Mouse (Mus musculus) MEL (cell line): ENCODE data around the gene Gm37240. TPM values are rescaled to one million over a fixed set of nuclear protein-coding genes. Genes with fewer than 3 reads are reported as not detected.

Experiments used
- DNase-seq: peaks from one replicate; pipeline ENCODE4 v3.0.0; 2011; ENCODE audit warnings: low read depth, low spot score
- H3K27ac ChIP-seq: 2 replicates; pipeline ENCODE4 v1.5.1; 2012; ENCODE audit warnings: low read depth, mild to moderate bottlenecking, control low read depth, low read length, moderate library complexity; ENCODE audit not compliant: control insufficient read depth
- H3K27me3 ChIP-seq, 2 experiments: fragments of 150-350 bp in 1 of 2; sonication (generic) in 1 of 2; 2 replicates each; pipeline ENCODE4 v1.6.1; 2012; ENCODE audit warnings: low read length in 2 of 2, mild to moderate bottlenecking in 2 of 2, improper control_type of control experiment in 1 of 2, moderate library complexity in 1 of 2; ENCODE audit not compliant: insufficient read depth in 2 of 2, control insufficient read depth in 1 of 2
- H3K36me3 ChIP-seq, 2 experiments: 2 replicates each; pipeline ENCODE4 v1.6.1; 2012 to 2014; ENCODE audit warnings: low read length in 2 of 2, improper control_type of control experiment in 1 of 2, inconsistent platforms in 1 of 2, mild to moderate bottlenecking in 1 of 2; ENCODE audit not compliant: insufficient read depth in 2 of 2, control insufficient read depth in 1 of 2
- H3K4me1 ChIP-seq, 2 experiments: fragments of 150-350 bp in 1 of 2; sonication (generic) in 1 of 2; 2 replicates each; pipeline ENCODE4 v1.6.1; 2012; ENCODE audit warnings: low read length in 2 of 2, improper control_type of control experiment in 1 of 2, mild to moderate bottlenecking in 1 of 2; ENCODE audit not compliant: insufficient read depth in 2 of 2, control insufficient read depth in 1 of 2
- H3K4me3 ChIP-seq, 2 experiments: fragments of 150-350 bp in 1 of 2; sonication (generic) in 1 of 2; 2 replicates each; pipeline ENCODE4 v1.5.1; 2012; ENCODE audit warnings: low read depth in 2 of 2, low read length in 2 of 2, mild to moderate bottlenecking in 2 of 2, moderate library complexity in 2 of 2, control low read depth in 1 of 2, improper control_type of control experiment in 1 of 2; ENCODE audit not compliant: control insufficient read depth in 1 of 2, insufficient read depth in 1 of 2
- H3K79me2 ChIP-seq: 2 replicates; pipeline ENCODE4 v1.6.1; 2012; ENCODE audit warnings: mild to moderate bottlenecking, low read length, moderate library complexity; ENCODE audit not compliant: control insufficient read depth, poor library complexity, insufficient read depth
- H3K9ac ChIP-seq: 2 replicates; pipeline ENCODE4 v1.6.1; 2012; ENCODE audit warnings: low read depth, mild to moderate bottlenecking, control low read depth, low read length, moderate library complexity; ENCODE audit not compliant: control insufficient read depth, poor library complexity, severe bottlenecking
- H3K9me3 ChIP-seq: fragments of 150-350 bp; sonication (generic); replicated peaks from 2 replicates; pipeline ENCODE4 v1.6.1; 2012; ENCODE audit warnings: mild to moderate bottlenecking, low read length, improper control_type of control experiment, moderate library complexity; ENCODE audit not compliant: insufficient read depth
- CHD1 ChIP-seq: IDR thresholded peaks from 2 replicates; pipeline ENCODE4 v1.6.1; 2012; ENCODE audit warnings: low read depth, mild to moderate bottlenecking, inconsistent platforms, low read length, improper control_type of control experiment
- CHD2 ChIP-seq: IDR thresholded peaks from 2 replicates; pipeline ENCODE4 v1.6.1; 2011; ENCODE audit warnings: low read length, improper control_type of control experiment
- CTCF ChIP-seq, 3 experiments: IDR thresholded peaks in 2 of 3; conservative IDR thresholded peaks in 1 of 3; 2 replicates each; pipeline ENCODE4 v1.5.1; 2011 to 2012; ENCODE audit warnings: low read length in 3 of 3, low read depth in 2 of 3, mild to moderate bottlenecking in 2 of 3, improper control_type of control experiment in 1 of 3, inconsistent platforms in 1 of 3, mixed read lengths in 1 of 3, moderate library complexity in 1 of 3; ENCODE audit not compliant: control insufficient read depth in 1 of 3, insufficient read depth in 1 of 3, poor library complexity in 1 of 3, severe bottlenecking in 1 of 3
- EP300 ChIP-seq, 2 experiments: IDR thresholded peaks; 2 replicates each; pipeline ENCODE4 v1.6.1; 2011; ENCODE audit warnings: improper control_type of control experiment in 2 of 2, low read length in 2 of 2, low read depth in 1 of 2, mild to moderate bottlenecking in 1 of 2
- ETS1 ChIP-seq: IDR thresholded peaks from 2 replicates; pipeline ENCODE4 v1.6.1; 2012; ENCODE audit warnings: low read depth, mild to moderate bottlenecking, inconsistent platforms, low read length, improper control_type of control experiment, moderate library complexity
- GABPA ChIP-seq: IDR thresholded peaks from 2 replicates; pipeline ENCODE4 v1.6.1; 2012; ENCODE audit warnings: low read depth, mild to moderate bottlenecking, inconsistent platforms, low read length, improper control_type of control experiment, moderate library complexity
- HCFC1 ChIP-seq: IDR thresholded peaks from 2 replicates; pipeline ENCODE4 v1.6.1; 2012; ENCODE audit warnings: low read depth, mild to moderate bottlenecking, inconsistent platforms, low read length, improper control_type of control experiment, moderate library complexity
- KAT2A ChIP-seq: conservative IDR thresholded peaks from 2 replicates; pipeline ENCODE4 v1.6.1; 2012; ENCODE audit warnings: low read depth, low read length, improper control_type of control experiment, inconsistent platforms
- MAFK ChIP-seq: IDR thresholded peaks from 2 replicates; pipeline ENCODE4 v1.6.1; 2011; ENCODE audit warnings: low read depth, mild to moderate bottlenecking, low read length, improper control_type of control experiment, borderline replicate concordance
- MAX ChIP-seq: IDR thresholded peaks from 2 replicates; pipeline ENCODE4 v1.6.1; 2011; ENCODE audit warnings: low read length, improper control_type of control experiment
- MYB ChIP-seq: IDR thresholded peaks from 2 replicates; pipeline ENCODE4 v1.6.1; 2011; ENCODE audit warnings: mild to moderate bottlenecking, low read depth, low read length, improper control_type of control experiment
- MYC ChIP-seq: IDR thresholded peaks from 2 replicates; pipeline ENCODE4 v1.6.1; 2011; ENCODE audit warnings: low read depth, mild to moderate bottlenecking, low read length, improper control_type of control experiment, moderate library complexity
- POLR2A ChIP-seq, 2 experiments: IDR thresholded peaks; 2 replicates each; pipeline ENCODE4 v1.6.1; 2011 to 2012; ENCODE audit warnings: low read length in 2 of 2, mild to moderate bottlenecking in 2 of 2, control low read depth in 1 of 2, improper control_type of control experiment in 1 of 2, low read depth in 1 of 2, moderate library complexity in 1 of 2; ENCODE audit not compliant: control insufficient read depth in 1 of 2, insufficient read depth in 1 of 2, poor library complexity in 1 of 2
- POLR2AphosphoS2 ChIP-seq: IDR thresholded peaks from 2 replicates; pipeline ENCODE4 v1.6.1; 2011; ENCODE audit warnings: low read length, improper control_type of control experiment
- RCOR1 ChIP-seq: IDR thresholded peaks from 2 replicates; pipeline ENCODE4 v1.6.1; 2012; ENCODE audit warnings: low read depth, mild to moderate bottlenecking, inconsistent platforms, low read length, improper control_type of control experiment
- SMC3 ChIP-seq: IDR thresholded peaks from 2 replicates; pipeline ENCODE4 v1.6.1; 2011; ENCODE audit warnings: low read depth, low read length, improper control_type of control experiment
- TCF12 ChIP-seq: IDR thresholded peaks from 2 replicates; pipeline ENCODE4 v1.6.1; 2014; ENCODE audit warnings: low read depth, mild to moderate bottlenecking, inconsistent platforms, low read length, improper control_type of control experiment, moderate library complexity
- ZKSCAN1 ChIP-seq: IDR thresholded peaks from 2 replicates; pipeline ENCODE4 v1.6.1; 2012; ENCODE audit warnings: low read depth, mild to moderate bottlenecking, inconsistent platforms, low read length, improper control_type of control experiment, moderate library complexity
- ZNF384 ChIP-seq: IDR thresholded peaks from 2 replicates; pipeline ENCODE4 v1.6.1; 2012; ENCODE audit warnings: low read depth, mild to moderate bottlenecking, inconsistent platforms, low read length, improper control_type of control experiment
- polyA plus RNA-seq, 2 experiments: library from polyadenylated mRNA; stranded (reverse) in 1 of 2; unstranded in 1 of 2; fragments of >175 nt in 1 of 2; fragments of >200 nt in 1 of 2; gene quantifications; 2 replicates each; pipeline versions ENCODE4 v1.2.1 to v1.2.4; 2012; ENCODE audit warnings: low replicate concordance in 2 of 2, low read depth in 1 of 2; ENCODE audit not compliant: insufficient read length in 2 of 2, insufficient read depth in 1 of 2, missing spikeins in 1 of 2
- total RNA-seq: library from RNA; depleted of rRNA; stranded (reverse); fragments of 300-350 nt; gene quantifications from 2 replicates; pipeline ENCODE4 v1.2.3, GENCODE M21; 2012

Gene Gm37240
- total and polyA plus RNA-seq, 3 experiments: 0.04 TPM; not detected in 2

- no peak for DNase-seq
- H3K4me3 ChIP-seq: no peak overlapping the region
- no peaks in the 10 kb centered on the region for H3K79me2 ChIP-seq
- H3K36me3 ChIP-seq: no peaks in the 10 kb centered on the region
- H3K27ac ChIP-seq: no peak overlapping the region
- TF ChIP-seq CHD1 (no peak), POLR2A (IDR thresholded peaks at IDR 0.05; ENCODE audit: control insufficient read depth in 1 of 2, insufficient read depth in 1 of 2, low read depth in 1 of 2, low read length in 2 of 2, poor library complexity in 1 of 2) (no peak), GABPA (no peak), POLR2AphosphoS2 (no peak), TCF12 (no peak), MYC (no peak), CHD2 (no peak), ETS1 (no peak)
- no peaks in the 10 kb centered on the region for H3K9me3 ChIP-seq
- H3K9ac ChIP-seq: no peak overlapping the region
- no peaks in the 10 kb centered on the region for H3K27me3 ChIP-seq
- no peaks in the 10 kb centered on the region for H3K4me1 ChIP-seq
These were observed 622.4 kb downstream of the Gm37240 start for GRCm38 (mm10) chr3:85264963-85265362.

GRCm38 (mm10) chr3:85264546-85264945 lies 622.8 kb downstream of the Gm37240 start:
- no peak overlapping the region for H3K9ac ChIP-seq
- H3K9me3 ChIP-seq: no peaks in the 10 kb centered on the region
- no peak for DNase-seq
- no peaks in the 10 kb centered on the region for H3K4me1 ChIP-seq
- no peaks in the 10 kb centered on the region for H3K79me2 ChIP-seq
- no peak overlapping the region for H3K4me3 ChIP-seq
- H3K36me3 ChIP-seq: no peaks in the 10 kb centered on the region
- no peak overlapping the region for H3K27ac ChIP-seq
- H3K27me3 ChIP-seq: no peaks in the 10 kb centered on the region
- TF ChIP-seq EP300 (IDR thresholded peaks at IDR 0.05; ENCODE audit: low read depth in 1 of 2, low read length in 2 of 2): no peak
- no peak for TF ChIP-seq MAFK
- TF ChIP-seq HCFC1: no peak
- TF ChIP-seq CTCF (IDR thresholded peaks at IDR 0.05 in 2 of 3, conservative IDR thresholded peaks at IDR 0.05 in 1 of 3; ENCODE audit: control insufficient read depth in 1 of 3, insufficient read depth in 1 of 3, low read depth in 2 of 3, low read length in 3 of 3, poor library complexity in 1 of 3, severe bottlenecking in 1 of 3): no peak
- TF ChIP-seq SMC3: no peak
- TF ChIP-seq RCOR1: no peak
- TF ChIP-seq MYC: no peak
- no peak for TF ChIP-seq MYB
- no peak for TF ChIP-seq MAX
- TF ChIP-seq ZKSCAN1: no peak
- TF ChIP-seq KAT2A: no peak
- no peak for TF ChIP-seq CHD1
- TF ChIP-seq POLR2A (IDR thresholded peaks at IDR 0.05; ENCODE audit: control insufficient read depth in 1 of 2, insufficient read depth in 1 of 2, low read depth in 1 of 2, low read length in 2 of 2, poor library complexity in 1 of 2): no peak
- TF ChIP-seq ZNF384: no peak
